Mouse (Mus musculus): Measurements from ENCODE around the gene Gfm2. TPM values are rescaled to one million over a fixed set of nuclear protein-coding genes. Genes with fewer than 3 reads are reported as not detected.

Gfm2 gene
- polyA plus RNA-seq, 1 experiment: 20.9 TPM

DNA sequence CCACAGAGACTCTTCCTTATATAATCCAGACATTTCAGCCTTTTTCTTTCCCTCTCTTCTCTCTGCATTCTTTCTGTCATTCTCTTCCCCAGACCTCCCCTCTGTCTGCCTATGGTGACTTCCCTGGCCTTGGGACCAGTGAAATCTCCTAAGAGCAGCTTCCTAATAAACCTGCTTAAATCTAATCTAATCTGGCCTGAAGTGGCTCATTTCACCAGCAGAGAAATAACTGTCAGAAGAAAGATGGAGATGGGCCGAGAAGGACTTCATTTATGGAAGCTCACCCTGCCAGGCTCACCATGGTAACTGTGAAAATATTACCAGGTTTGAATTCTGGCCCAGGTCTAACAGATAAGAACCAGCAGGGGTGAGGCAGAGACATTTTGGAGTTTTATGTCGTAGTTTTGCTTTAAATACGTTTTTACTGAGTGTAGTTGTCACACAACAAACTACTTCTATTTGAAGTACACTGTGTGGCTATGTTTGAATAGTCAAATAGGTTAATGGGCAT, 70.8 kb downstream of the Gfm2 start:
- Histone ChIP-seq H3K79me2 (ENCODE audit: control insufficient read depth, insufficient read depth) (no peaks in the 10 kb centered on the region), H3K36me3 (ENCODE audit: control insufficient read depth, insufficient read depth) (no peaks in the 10 kb centered on the region), H3K4me3 (no peak overlapping the region), H3K27me3 (ENCODE audit: control insufficient read depth, insufficient read depth, insufficient read length) (no peaks in the 10 kb centered on the region), H3ac (ENCODE audit: control insufficient read depth, insufficient read length) (no peak overlapping the region), H3K4me2 (ENCODE audit: low read depth) (no peak overlapping the region)
- TF ChIP-seq USF1 (IDR thresholded peaks at IDR 0.05; ENCODE audit: low read depth): no peak
- no peak for TF ChIP-seq MAX (IDR thresholded peaks at IDR 0.05; ENCODE audit: low read depth)
- no peak for TF ChIP-seq E2F4 (IDR thresholded peaks at IDR 0.05; ENCODE audit: insufficient read depth)
- no peak for TF ChIP-seq POLR2AphosphoS2 (IDR thresholded peaks at IDR 0.05; ENCODE audit: insufficient read length, low read depth)
- no peak for TF ChIP-seq REST (IDR thresholded peaks at IDR 0.05; ENCODE audit: insufficient read depth, insufficient read length)
- no peak for TF ChIP-seq MYOD1 (IDR thresholded peaks at IDR 0.05; ENCODE audit: control insufficient read depth in 1 of 3, insufficient read length in 2 of 3, low read depth in 2 of 3)
- TF ChIP-seq MYOG (IDR thresholded peaks at IDR 0.05; ENCODE audit: control insufficient read depth in 1 of 3, insufficient read depth in 1 of 3, insufficient read length in 2 of 3, low read depth in 2 of 3): no peak
- no peak for TF ChIP-seq TCF12 (IDR thresholded peaks at IDR 0.05; ENCODE audit: insufficient read depth, poor library complexity, severe bottlenecking)
- TF ChIP-seq TCF3 (IDR thresholded peaks at IDR 0.05; ENCODE audit: insufficient read length, low read depth): no peak
- TF ChIP-seq SRF (IDR thresholded peaks at IDR 0.05; ENCODE audit: control insufficient read depth, insufficient read length, low read depth): no peak
- TF ChIP-seq POLR2A (IDR thresholded peaks at IDR 0.05; ENCODE audit: insufficient read length, low read depth): no peak
- TF ChIP-seq CEBPB (IDR thresholded peaks at IDR 0.05; ENCODE audit: insufficient read depth, poor library complexity, severe bottlenecking): no peak

DNA sequence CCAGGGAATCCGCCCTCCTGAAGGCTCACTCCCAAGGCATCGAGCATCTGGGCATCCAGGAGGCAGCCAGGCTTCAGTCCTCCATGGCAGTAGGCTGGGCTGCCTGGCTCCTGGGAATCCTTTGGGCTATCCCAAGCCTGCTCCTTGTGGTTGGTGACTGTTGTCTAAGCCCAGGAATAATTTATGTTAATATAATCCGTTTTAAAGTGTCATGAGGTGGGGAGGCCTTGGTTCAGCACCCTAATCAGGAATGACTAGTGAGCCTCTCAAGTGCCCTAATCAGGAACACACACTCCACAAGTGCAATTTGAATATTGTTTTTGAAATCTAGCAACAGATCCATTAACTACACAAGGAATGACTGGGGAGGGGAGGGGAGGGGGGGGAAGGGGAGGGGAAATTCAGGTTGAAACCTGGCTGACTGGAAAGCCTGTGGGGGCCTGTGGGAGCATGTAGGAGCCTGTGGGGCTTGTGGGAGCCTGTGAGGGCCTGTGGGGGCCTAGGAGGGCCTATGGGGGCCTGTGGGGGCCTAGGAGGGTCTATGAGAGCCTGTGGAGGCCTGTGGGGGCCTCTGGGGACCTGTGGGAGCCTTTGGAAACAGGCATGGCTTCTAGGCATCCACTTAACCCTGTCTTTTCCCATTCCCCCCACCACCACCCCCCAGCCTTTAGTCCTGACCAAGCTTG, 77.0 kb downstream of the Gfm2 start:
- no peaks in the 10 kb centered on the region for H3K79me2 ChIP-seq (ENCODE audit: control insufficient read depth, insufficient read depth)
- H3ac ChIP-seq (ENCODE audit: control insufficient read depth, insufficient read length): no peak overlapping the region
- H3K4me2 ChIP-seq (ENCODE audit: low read depth): no peak overlapping the region
- no peaks in the 10 kb centered on the region for H3K36me3 ChIP-seq (ENCODE audit: control insufficient read depth, insufficient read depth)
- TF ChIP-seq MYOD1 (IDR thresholded peaks at IDR 0.05; ENCODE audit: control insufficient read depth in 1 of 3, insufficient read length in 2 of 3, low read depth in 2 of 3): no peak
- H3K4me3 ChIP-seq: no peak overlapping the region
- H3K27me3 ChIP-seq (ENCODE audit: control insufficient read depth, insufficient read depth, insufficient read length): no peaks in the 10 kb centered on the region

DNA sequence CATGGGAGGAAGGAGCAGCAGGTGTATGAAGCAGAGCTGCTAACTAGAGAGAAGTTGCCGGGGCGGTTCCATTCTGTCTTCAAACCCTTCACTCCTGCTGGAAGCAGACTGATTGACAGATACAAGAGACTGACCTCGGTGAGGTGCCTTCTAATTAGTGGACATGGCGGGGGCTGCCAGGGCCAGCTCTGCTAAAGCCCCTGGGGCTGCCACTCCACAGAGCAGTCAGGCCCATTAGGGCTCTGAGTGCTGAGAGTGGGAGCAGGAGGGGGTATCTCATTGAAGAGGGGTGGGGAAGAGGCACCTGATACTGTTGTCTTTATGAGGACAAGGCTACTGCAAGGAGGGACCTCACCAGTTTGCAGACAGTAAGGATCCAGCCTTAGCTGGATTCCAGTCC, 77.8 kb downstream of the Gfm2 start:
- Histone ChIP-seq H3K36me3 (ENCODE audit: control insufficient read depth, insufficient read depth) (no peaks in the 10 kb centered on the region), H3ac (ENCODE audit: control insufficient read depth, insufficient read length) (no peak overlapping the region), H3K27me3 (ENCODE audit: control insufficient read depth, insufficient read depth, insufficient read length) (no peaks in the 10 kb centered on the region), H3K79me2 (ENCODE audit: control insufficient read depth, insufficient read depth) (no peaks in the 10 kb centered on the region), H3K4me3 (no peak overlapping the region), H3K4me2 (ENCODE audit: low read depth) (no peak overlapping the region)
- TF ChIP-seq POLR2AphosphoS2 (IDR thresholded peaks at IDR 0.05; ENCODE audit: insufficient read length, low read depth) (no peak), MYOD1 (IDR thresholded peaks at IDR 0.05; ENCODE audit: control insufficient read depth in 1 of 3, insufficient read length in 2 of 3, low read depth in 2 of 3) (no peak), E2F4 (IDR thresholded peaks at IDR 0.05; ENCODE audit: insufficient read depth) (no peak), MAX (IDR thresholded peaks at IDR 0.05; ENCODE audit: low read depth) (no peak), SRF (IDR thresholded peaks at IDR 0.05; ENCODE audit: control insufficient read depth, insufficient read length, low read depth) (no peak), TCF12 (IDR thresholded peaks at IDR 0.05; ENCODE audit: insufficient read depth, poor library complexity, severe bottlenecking) (no peak), CEBPB (IDR thresholded peaks at IDR 0.05; ENCODE audit: insufficient read depth, poor library complexity, severe bottlenecking) (no peak), POLR2A (IDR thresholded peaks at IDR 0.05; ENCODE audit: insufficient read length, low read depth) (no peak), TCF3 (IDR thresholded peaks at IDR 0.05; ENCODE audit: insufficient read length, low read depth) (no peak), MYOG (IDR thresholded peaks at IDR 0.05; ENCODE audit: control insufficient read depth in 1 of 3, insufficient read depth in 1 of 3, insufficient read length in 2 of 3, low read depth in 2 of 3) (no peak), USF1 (IDR thresholded peaks at IDR 0.05; ENCODE audit: low read depth) (no peak), REST (IDR thresholded peaks at IDR 0.05; ENCODE audit: insufficient read depth, insufficient read length) (no peak)

GRCm38 (mm10) chr13:97216196-97216595, 78.5 kb downstream of the Gfm2 start:
- no peaks in the 10 kb centered on the region for H3K27me3 ChIP-seq (ENCODE audit: control insufficient read depth, insufficient read depth, insufficient read length)
- H3K4me3 ChIP-seq: no peak overlapping the region
- TF ChIP-seq MYOD1 (IDR thresholded peaks at IDR 0.05; ENCODE audit: control insufficient read depth in 1 of 3, insufficient read length in 2 of 3, low read depth in 2 of 3) (no peak), MYOG (IDR thresholded peaks at IDR 0.05; ENCODE audit: control insufficient read depth in 1 of 3, insufficient read depth in 1 of 3, insufficient read length in 2 of 3, low read depth in 2 of 3) (no peak), CEBPB (IDR thresholded peaks at IDR 0.05; ENCODE audit: insufficient read depth, poor library complexity, severe bottlenecking) (no peak), USF1 (IDR thresholded peaks at IDR 0.05; ENCODE audit: low read depth) (no peak), TCF12 (IDR thresholded peaks at IDR 0.05; ENCODE audit: insufficient read depth, poor library complexity, severe bottlenecking) (no peak), TCF3 (IDR thresholded peaks at IDR 0.05; ENCODE audit: insufficient read length, low read depth) (no peak), POLR2A (IDR thresholded peaks at IDR 0.05; ENCODE audit: insufficient read length, low read depth) (no peak), POLR2AphosphoS2 (IDR thresholded peaks at IDR 0.05; ENCODE audit: insufficient read length, low read depth) (no peak), SRF (IDR thresholded peaks at IDR 0.05; ENCODE audit: control insufficient read depth, insufficient read length, low read depth) (no peak), MAX (IDR thresholded peaks at IDR 0.05; ENCODE audit: low read depth) (no peak)
- H3K4me2 ChIP-seq (ENCODE audit: low read depth): no peak overlapping the region
- H3K36me3 ChIP-seq (ENCODE audit: control insufficient read depth, insufficient read depth): no peaks in the 10 kb centered on the region
- no peak overlapping the region for H3ac ChIP-seq (ENCODE audit: control insufficient read depth, insufficient read length)
- no peaks in the 10 kb centered on the region for H3K79me2 ChIP-seq (ENCODE audit: control insufficient read depth, insufficient read depth)

- TF ChIP-seq USF1 (IDR thresholded peaks at IDR 0.05; ENCODE audit: low read depth): no peak
- TF ChIP-seq E2F4 (IDR thresholded peaks at IDR 0.05; ENCODE audit: insufficient read depth): no peak
These were observed 82.3 kb downstream of the Gfm2 start for GRCm38 (mm10) chr13:97220022-97220421.

More at GRCm38 (mm10) chr13:97220022-97220421, 82.3 kb downstream of the Gfm2 start:
- Histone ChIP-seq H3K36me3 (ENCODE audit: control insufficient read depth, insufficient read depth) (no peaks in the 10 kb centered on the region), H3K4me3 (no peak overlapping the region), H3K27me3 (ENCODE audit: control insufficient read depth, insufficient read depth, insufficient read length) (no peaks in the 10 kb centered on the region), H3ac (ENCODE audit: control insufficient read depth, insufficient read length) (no peak overlapping the region), H3K4me2 (ENCODE audit: low read depth) (no peak overlapping the region), H3K79me2 (ENCODE audit: control insufficient read depth, insufficient read depth) (no peaks in the 10 kb centered on the region)
